Mouse (Mus musculus) right cerebral cortex, postnatal 25 days (tissue): ENCODE measurements around the gene Sept8.
"Not testable (repeated sequence)": the region's sequence is repeated elsewhere in the genome, so short reads cannot be mapped to it uniquely, and the experiment has no call there.

Experiments used
- DNase-seq: peaks from one replicate; pipeline ENCODE4 v3.0.0; 2022

Sept8 gene

GRCm38 (mm10) chr11:53528397-53529252, 9.6 kb downstream of the Sept8 start:
- no peak for DNase-seq

GRCm38 (mm10) chr11:53529253-53529557, 10.1 kb downstream of the Sept8 start:
- DNase-seq: no peak

GRCm38 (mm10) chr11:53530001-53530400, 10.9 kb downstream of the Sept8 start:
- no peak for DNase-seq

- no peak for DNase-seq
Observed at GRCm38 (mm10) chr11:53531578-53532230, 12.6 kb downstream of the Sept8 start.

GRCm38 (mm10) chr11:53532231-53532620, 13.2 kb downstream of the Sept8 start:
- DNase-seq: no peak

GRCm38 (mm10) chr11:53539002-53539491, 20.0 kb downstream of the Sept8 start:
- no peak for DNase-seq

GRCm38 (mm10) chr11:53540394-53540793, 21.3 kb downstream of the Sept8 start:
- no peak for DNase-seq

GRCm38 (mm10) chr11:53541222-53541621, 22.2 kb downstream of the Sept8 start:
- no peak for DNase-seq

GRCm38 (mm10) chr11:53543021-53543420, 24.0 kb downstream of the Sept8 start:
- no peak for DNase-seq

GRCm38 (mm10) chr11:53546271-53546670, 27.2 kb downstream of the Sept8 start:
- DNase-seq: no peak

- DNase-seq: no peak
Observed at GRCm38 (mm10) chr11:53547566-53547965, 28.5 kb downstream of the Sept8 start.

GRCm38 (mm10) chr11:53548036-53548605, 29.1 kb downstream of the Sept8 start:
- no peak for DNase-seq

- no peak for DNase-seq
Observed at GRCm38 (mm10) chr11:53550714-53551113, 31.7 kb downstream of the Sept8 start.

- DNase-seq: no peak
Observed at GRCm38 (mm10) chr11:53551754-53552153, 32.7 kb downstream of the Sept8 start.

GRCm38 (mm10) chr11:53556529-53556928, 37.5 kb downstream of the Sept8 start:
- not testable (repeated sequence) for DNase-seq

GRCm38 (mm10) chr11:53557992-53558391, 38.9 kb downstream of the Sept8 start:
- DNase-seq: not testable (repeated sequence)

- DNase-seq: not testable (repeated sequence)
Observed at GRCm38 (mm10) chr11:53559980-53560379, 40.9 kb downstream of the Sept8 start.

- no peak for DNase-seq
Observed at GRCm38 (mm10) chr11:53561986-53562385, 42.9 kb downstream of the Sept8 start.

GRCm38 (mm10) chr11:53566646-53567045, 47.6 kb downstream of the Sept8 start:
- no peak for DNase-seq

GRCm38 (mm10) chr11:53567224-53568014, 48.4 kb downstream of the Sept8 start, which contains the start of gene Kif3a:
Gene Kif3a (plus strand): TSS chr11:53567379.
- peak; percentile 94 for DNase-seq

GRCm38 (mm10) chr11:53580562-53580961, 61.5 kb downstream of the Sept8 start:
- DNase-seq: no peak

GRCm38 (mm10) chr11:53583151-53583550, 64.1 kb downstream of the Sept8 start:
- DNase-seq: no peak

GRCm38 (mm10) chr11:53584849-53585248, 65.8 kb downstream of the Sept8 start:
- no peak for DNase-seq
